9 mouse cellular contexts compared by ENCODE assay signal in the genomic region with DNA sequence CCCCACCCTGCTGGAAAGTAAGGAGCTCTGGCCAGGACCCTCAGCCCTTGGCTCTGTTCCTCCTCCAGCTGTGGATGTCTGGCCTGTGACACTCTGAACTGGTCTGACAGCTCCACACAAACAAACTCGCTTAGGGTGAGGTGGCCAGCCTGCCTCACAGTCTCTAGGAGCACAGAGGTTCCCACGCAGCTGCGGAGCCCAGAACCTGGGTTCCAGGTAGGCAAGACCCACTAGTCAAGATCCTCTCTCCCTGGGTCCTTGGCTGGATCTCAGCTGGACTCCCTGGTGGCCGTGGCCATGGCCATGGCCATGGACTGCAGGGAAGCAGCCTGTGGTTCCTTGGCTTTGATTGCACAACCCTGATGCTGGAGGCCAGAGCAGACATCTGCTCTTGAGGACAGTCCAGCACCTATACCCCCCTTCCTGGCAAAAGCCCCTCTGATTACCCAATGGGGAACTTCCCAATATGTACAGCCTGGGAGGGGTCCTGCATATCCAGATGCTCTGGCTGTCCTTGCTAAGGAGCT. TPM values are rescaled to one million over a fixed set of nuclear protein-coding genes. Genes with fewer than 3 reads are reported as not detected.
DNase-seq lines count a peak whose midpoint lies in the region; ATAC-seq lines count a peak whose summit lies in the region.
"Had no signal": no experiment of that assay in that cellular context is flagged by ENCODE, and none has a peak within 500 bp of the region (broad histone marks: within the 10 kb centered on the region; RNA-seq: fewer than 3 reads in every experiment).

No protein-coding gene starts in this region.

- no peak overlapping the region for H3K4me2 ChIP-seq in kidney, embryonic 14.5 days (replicated peaks; ENCODE audit: low read depth, low read length)
- H3K4me2 ChIP-seq in intestine, embryonic 15.5 days (replicated peaks) = no peak overlapping the region
- H3K4me2 ChIP-seq in midbrain, embryonic 14.5 days (ENCODE audit: low read length) = no peak overlapping the region

- no peaks in the 10 kb centered on the region for H3K36me3 ChIP-seq in kidney, embryonic 14.5 days (ENCODE audit: control insufficient read depth, insufficient read depth, low read length)
- no peaks in the 10 kb centered on the region for H3K36me3 ChIP-seq in intestine, embryonic 15.5 days
- no peaks in the 10 kb centered on the region for H3K36me3 ChIP-seq in midbrain, embryonic 14.5 days (ENCODE audit: control insufficient read depth, insufficient read depth, low read length)

- H3K4me3 ChIP-seq in kidney, embryonic 14.5 days (ENCODE audit: low read length) = no peak overlapping the region
- H3K4me3 ChIP-seq in intestine, embryonic 15.5 days (replicated peaks) = no peak overlapping the region
- no peak overlapping the region for H3K4me3 ChIP-seq in midbrain, embryonic 14.5 days (replicated peaks; ENCODE audit: low read depth, low read length)

- WGBS in kidney, embryonic 14.5 days = 65% methylated on average over 4 of the region's 4 CpGs
- WGBS in intestine, embryonic 15.5 days = 62% methylated on average over 4 of the region's 4 CpGs
- 88% methylated on average over 4 of the region's 4 CpGs for WGBS in midbrain, embryonic 14.5 days

- peak; percentile 49 for DNase-seq in kidney, adult 11 months
- DNase-seq in gastrocnemius, postnatal 25 days = peak; percentile 69
- peak; percentile 62 to 88 for DNase-seq in lung, postnatal 4 days
- DNase-seq in spleen, adult 12 weeks (ENCODE audit: low spot score) = no peak
- no peak for DNase-seq in layer of hippocampus, adult 8-10 months (ENCODE audit: low spot score in 2 of 2)
- no peak for DNase-seq in midbrain, embryonic 14.5 days

- no peak for ATAC-seq in kidney, embryonic 14.5 days (ENCODE audit: low FRiP score, low TSS enrichment)
- no peak for ATAC-seq in intestine, embryonic 15.5 days
- ATAC-seq in midbrain, embryonic 14.5 days (ENCODE audit: low FRiP score, low TSS enrichment) = no peak

- no peak overlapping the region for H3K9ac ChIP-seq in kidney, embryonic 14.5 days (ENCODE audit: low read depth, low read length)
- no peak overlapping the region for H3K9ac ChIP-seq in intestine, embryonic 15.5 days
- H3K9ac ChIP-seq in midbrain, embryonic 14.5 days (replicated peaks; ENCODE audit: low read length) = no peak overlapping the region

- peaks cover 25% of the 10 kb centered on the region for H3K4me1 ChIP-seq in kidney, embryonic 14.5 days (ENCODE audit: control insufficient read depth, insufficient read depth, low read length)
- peaks cover 24% of the 10 kb centered on the region for H3K4me1 ChIP-seq in intestine, embryonic 15.5 days (replicated peaks)
- H3K4me1 ChIP-seq in midbrain, embryonic 14.5 days (ENCODE audit: control insufficient read depth, insufficient read depth, low read length) = peaks cover 13% of the 10 kb centered on the region

- H3K27me3 ChIP-seq in kidney, embryonic 14.5 days (ENCODE audit: control insufficient read depth, insufficient read depth, low read length) = no peaks in the 10 kb centered on the region
- H3K27me3 ChIP-seq in intestine, embryonic 15.5 days (replicated peaks) = no peaks in the 10 kb centered on the region
- no peaks in the 10 kb centered on the region for H3K27me3 ChIP-seq in midbrain, embryonic 14.5 days (ENCODE audit: control insufficient read depth, insufficient read depth, low read length)

- H3K9me3 ChIP-seq in kidney, embryonic 14.5 days (ENCODE audit: control insufficient read depth, low read length) = no peaks in the 10 kb centered on the region
- H3K9me3 ChIP-seq in intestine, embryonic 15.5 days = no peaks in the 10 kb centered on the region
- no peaks in the 10 kb centered on the region for H3K9me3 ChIP-seq in midbrain, embryonic 14.5 days (ENCODE audit: control insufficient read depth, low read length)

- no peak overlapping the region; the same call in 1 of the 2 replicates for H3K27ac ChIP-seq in kidney, embryonic 14.5 days (ENCODE audit: low read depth, low read length)
- peak overlapping the region; percentile 57 for H3K27ac ChIP-seq in intestine, embryonic 15.5 days
- H3K27ac ChIP-seq in midbrain, embryonic 14.5 days (replicated peaks; ENCODE audit: low read depth, low read length) = no peak overlapping the region

RNA-seq across cellular contexts. Expression of a gene that starts 5.8 kb away (rescaled TPM):
- 0.91 and 1.7 TPM in 2 replicates for polyA plus RNA-seq in kidney, embryonic 14.5 days (2014; fragmentation: Nextera tagmentation; extraction: Ambion mirVana)
- total RNA-seq in gastrocnemius, postnatal 25 days (2021) = 1 to 10 TPM; 2.3 TPM
- 0.63 and 0.72 TPM in 2 replicates for polyA plus RNA-seq in intestine, embryonic 15.5 days (2015; fragmentation: Nextera tagmentation; extraction: Ambion mirVana)
- 10 to 100 TPM in 1 of 4 experiments, 1 to 10 TPM in 3; 3.4 to 11.0 (median 7.0) TPM for total RNA-seq in layer of hippocampus, adult 8-10 months (2022)
- polyA plus RNA-seq in midbrain, embryonic 14.5 days (2014; fragmentation: Nextera tagmentation; extraction: Ambion mirVana) = 0.46 and 1.2 TPM in 2 replicates
- polyA plus RNA-seq: embryonic facial prominence, embryonic 11.5 days had no signal

Comparison
In these comparisons a context has a peak if more than half of its experiments do, and no peak if none do; other contexts are left out.
1. DNase-seq: peak in kidney, adult 11 months (single experiment), gastrocnemius, postnatal 25 days (single experiment) and lung, postnatal 4 days (2 of 2); none in spleen, adult 12 weeks (single experiment), layer of hippocampus, adult 8-10 months (0 of 2) and midbrain, embryonic 14.5 days (single experiment).